Mouse (Mus musculus) heart, embryonic 12.5 days (tissue): ENCODE data around the gene Gm16181. TPM values are rescaled to one million over a fixed set of nuclear protein-coding genes. Genes with fewer than 3 reads are reported as not detected.

ENCODE experiments used
- ATAC-seq: fragments of 200-750 bp; cut with Nextera tagmentation; 2 replicates; pipeline ENCODE4 v1.8.0; 2017; ENCODE audit warnings: moderate TSS enrichment, moderate library complexity; ENCODE audit not compliant: insufficient number of reproducible peaks, low FRiP score
- H3K27ac ChIP-seq: fragments of 300-500 bp; sonication (generic); 2 replicates; pipeline ENCODE4 v1.5.1; 2016; ENCODE audit warnings: mild to moderate bottlenecking, moderate library complexity; ENCODE audit not compliant: poor library complexity, severe bottlenecking
- H3K27me3 ChIP-seq: fragments of 300-500 bp; sonication (generic); replicated peaks from 2 replicates; pipeline ENCODE4 v1.6.1; 2016; ENCODE audit warnings: mild to moderate bottlenecking, moderate library complexity
- H3K36me3 ChIP-seq: fragments of 300-500 bp; sonication (generic); 2 replicates; pipeline ENCODE4 v1.6.1; 2016; ENCODE audit warnings: mild to moderate bottlenecking, moderate library complexity
- H3K4me1 ChIP-seq: fragments of 300-500 bp; sonication (generic); replicated peaks from 2 replicates; pipeline ENCODE4 v1.6.1; 2016; ENCODE audit warnings: mild to moderate bottlenecking
- H3K4me2 ChIP-seq: fragments of 300-500 bp; sonication (generic); 2 replicates; pipeline ENCODE4 v1.6.1; 2016; ENCODE audit warnings: mild to moderate bottlenecking, moderate library complexity
- H3K4me3 ChIP-seq: fragments of 300-500 bp; sonication (generic); 2 replicates; pipeline ENCODE4 v1.5.1; 2016; ENCODE audit warnings: mild to moderate bottlenecking
- H3K9ac ChIP-seq: fragments of 300-500 bp; sonication (generic); 2 replicates; pipeline ENCODE4 v1.6.1; 2016; ENCODE audit warnings: mild to moderate bottlenecking, moderate library complexity
- H3K9me3 ChIP-seq: fragments of 300-500 bp; sonication (generic); replicated peaks from 2 replicates; pipeline ENCODE4 v1.6.1; 2016; ENCODE audit warnings: mild to moderate bottlenecking, moderate library complexity
- WGBS: fragments of 180-500 bp; shearing (Covaris S2); methylation state at CpG from one replicate; pipeline ENCODE4 v1.1.7; 2016; 5-methylcytosine and 5-hydroxymethylcytosine counted together
- polyA plus RNA-seq: library from polyadenylated mRNA; unstranded; fragments of >200 nt; fragmentation: Nextera tagmentation; extraction: Ambion mirVana; gene quantifications from 2 replicates; pipeline ENCODE4 v1.2.1, GENCODE M21; 2016

The Gm16181 gene
- polyA plus RNA-seq, 1 experiment from 2014 or later: not detected

DNA sequence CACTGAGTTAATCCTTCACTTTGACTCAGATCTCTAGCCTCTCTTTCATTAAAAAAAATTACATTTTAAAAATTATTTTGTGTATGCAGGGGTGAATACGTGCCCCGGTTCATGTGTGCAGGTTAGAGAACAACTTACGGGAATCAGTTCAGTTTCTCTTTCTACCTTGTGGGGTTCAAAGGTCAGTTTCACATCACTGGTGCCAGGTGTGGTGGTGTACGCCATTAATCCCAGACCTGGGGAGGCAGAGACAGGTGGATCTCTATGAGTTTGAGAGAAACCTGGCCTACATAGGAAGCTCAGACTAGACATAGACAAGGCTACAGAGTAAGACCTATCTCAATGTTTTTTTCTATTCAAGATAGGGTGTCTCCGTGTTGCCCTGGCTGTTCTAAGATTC, 7.6 kb upstream of the Gm16181 start:
- H3K4me3 ChIP-seq: no peak overlapping the region
- H3K4me1 ChIP-seq: no peaks in the 10 kb centered on the region
- H3K9me3 ChIP-seq: no peaks in the 10 kb centered on the region
- H3K36me3 ChIP-seq: no peaks in the 10 kb centered on the region
- ATAC-seq: no peak
- H3K4me2 ChIP-seq: no peak overlapping the region
- WGBS: 90% methylated on average over 5 of the region's 5 CpGs
- H3K9ac ChIP-seq: no peak overlapping the region
- no peak overlapping the region for H3K27ac ChIP-seq
- 0 out of 2 replicates have a peak, but pooled peaks cover 7% of the 10 kb centered on the region for H3K27me3 ChIP-seq

DNA sequence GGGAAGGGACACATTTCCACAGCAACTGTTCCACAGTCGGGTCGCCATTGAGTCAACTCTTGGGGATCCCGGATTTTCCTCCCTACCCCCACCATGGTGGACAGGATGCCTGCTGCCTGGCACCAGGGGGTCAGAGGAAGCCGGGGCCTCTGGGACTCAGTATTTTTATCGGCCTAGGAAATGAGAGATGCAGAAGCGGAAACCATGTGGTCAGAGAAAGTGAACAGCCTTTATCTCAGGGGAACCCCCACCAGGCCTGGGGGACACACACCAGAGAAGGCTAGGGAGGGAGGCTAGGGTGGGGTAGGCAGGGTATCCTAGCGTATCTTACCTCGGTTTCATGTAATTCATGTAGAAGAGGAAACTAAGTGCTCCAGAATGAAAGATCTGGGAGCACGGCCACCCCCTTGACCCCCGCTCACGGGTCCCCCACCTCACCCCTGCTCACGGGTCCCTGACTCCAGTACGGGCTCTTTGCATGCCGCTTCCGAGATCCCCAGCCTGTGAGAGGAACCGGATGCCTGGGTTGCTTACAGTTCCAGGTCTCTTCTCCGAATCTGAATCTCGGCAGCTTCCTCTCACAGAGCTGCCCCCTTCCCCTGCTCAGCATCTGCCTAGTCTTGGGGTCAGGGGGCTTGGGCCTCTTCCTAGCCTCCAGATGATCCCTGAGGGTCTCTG, 2.0 kb upstream of the Gm16181 start:
- Histone ChIP-seq H3K36me3 (peaks cover 25% of the 10 kb centered on the region), H3K4me3 (no peak overlapping the region), H3K4me2 (no peak overlapping the region), H3K4me1 (peaks cover 21% of the 10 kb centered on the region), H3K9me3 (no peaks in the 10 kb centered on the region), H3K27ac (peak overlapping the region; percentile 69), H3K27me3 (0 out of 2 replicates have a peak, but pooled peaks cover 3% of the 10 kb centered on the region), H3K9ac (no peak overlapping the region)
- 59% methylated on average over 18 of the region's 18 CpGs for WGBS
- peak; percentile 68 for ATAC-seq

DNA sequence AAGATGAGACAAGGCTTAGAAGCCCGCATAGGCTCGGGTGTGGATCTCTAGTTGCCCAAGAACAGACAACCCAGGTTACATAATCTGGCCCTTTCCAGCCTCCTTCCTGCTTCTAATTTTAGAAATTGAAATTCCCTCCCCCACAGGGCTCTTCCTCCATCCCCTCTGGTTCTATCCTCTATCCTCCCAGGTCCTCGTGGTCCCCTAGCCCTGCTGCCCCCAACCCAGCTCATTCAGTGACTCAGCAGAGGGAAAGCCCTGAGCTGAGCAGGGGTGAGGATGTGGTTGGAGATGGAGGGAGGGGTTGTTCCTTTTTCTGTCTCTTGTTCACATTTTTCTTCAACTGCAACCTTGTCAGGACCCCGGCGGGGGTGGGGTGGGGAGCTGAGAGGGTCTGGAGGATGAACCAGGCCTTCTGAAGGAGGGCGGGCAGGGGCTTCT, 1.0 kb upstream of the Gm16181 start:
- WGBS: 57% methylated on average over 6 of the region's 6 CpGs
- peak overlapping the region; percentile 69 for H3K27ac ChIP-seq
- no peak for ATAC-seq

DNA sequence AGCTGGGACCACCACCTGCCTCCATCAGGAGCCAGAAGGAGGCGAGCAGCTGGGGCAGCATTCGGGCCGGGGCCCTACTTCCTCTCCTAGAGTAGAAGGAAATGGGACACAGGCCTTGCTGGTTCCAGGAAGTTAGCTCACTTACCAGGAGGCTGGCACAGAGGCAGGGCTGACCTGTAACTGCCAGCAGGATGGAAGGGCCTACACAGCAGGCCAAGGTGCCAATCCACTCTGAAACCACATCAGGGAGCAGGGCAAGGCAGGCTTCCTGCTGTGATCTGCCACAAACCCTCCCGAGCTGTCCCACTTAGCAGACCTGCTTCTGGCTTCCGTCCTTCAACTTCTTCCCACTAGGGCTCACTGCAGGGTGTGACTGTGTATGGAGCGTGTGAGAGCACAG, 1.7 kb downstream of the Gm16181 start:
- no peak for ATAC-seq
- Histone ChIP-seq H3K27ac (0 out of 2 replicates have a peak overlapping the region, but pooled peaks have one; percentile 16), H3K9me3 (no peaks in the 10 kb centered on the region), H3K36me3 (peaks cover 42% of the 10 kb centered on the region), H3K4me3 (no peak overlapping the region), H3K9ac (0 out of 2 replicates have a peak overlapping the region, but pooled peaks have one; percentile 1), H3K4me2 (no peak overlapping the region), H3K27me3 (no peaks in the 10 kb centered on the region), H3K4me1 (peaks cover 23% of the 10 kb centered on the region)
- WGBS: 61% methylated on average over 6 of the region's 6 CpGs

More for the DNA sequence above, 1.0 kb upstream of the Gm16181 start:
- H3K9me3 ChIP-seq: no peaks in the 10 kb centered on the region
- H3K4me2 ChIP-seq: no peak overlapping the region
- no peak overlapping the region for H3K4me3 ChIP-seq
- H3K27me3 ChIP-seq: no peaks in the 10 kb centered on the region
- H3K9ac ChIP-seq: no peak overlapping the region
- peaks cover 21% of the 10 kb centered on the region for H3K4me1 ChIP-seq
- H3K36me3 ChIP-seq: peaks cover 29% of the 10 kb centered on the region

DNA sequence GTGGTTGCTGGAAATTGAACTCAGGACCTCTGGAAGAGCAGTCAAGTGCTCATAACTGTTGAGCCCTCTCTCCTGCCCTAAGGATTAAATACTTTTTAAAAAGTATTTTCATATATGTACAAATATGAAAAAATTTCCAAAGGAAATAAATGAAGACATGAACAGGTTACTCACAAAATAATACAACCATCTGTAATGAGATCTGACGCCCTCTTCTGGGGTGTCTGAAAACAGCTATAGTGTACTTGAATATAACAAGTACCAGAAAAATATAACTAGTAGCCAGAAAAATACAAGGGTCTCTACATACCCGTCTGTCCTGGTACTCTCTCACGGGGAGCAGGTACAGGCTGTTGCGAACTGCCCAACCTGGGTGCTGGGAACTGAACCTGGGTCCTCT, 4.0 kb downstream of the Gm16181 start:
- Histone ChIP-seq H3K4me1 (peaks cover 19% of the 10 kb centered on the region), H3K36me3 (peaks cover 64% of the 10 kb centered on the region), H3K4me3 (no peak overlapping the region), H3K9ac (no peak overlapping the region), H3K27ac (no peak overlapping the region), H3K4me2 (no peak overlapping the region), H3K9me3 (no peaks in the 10 kb centered on the region), H3K27me3 (no peaks in the 10 kb centered on the region)
- no peak for ATAC-seq
- WGBS: 91% methylated on average over 4 of the region's 4 CpGs

DNA sequence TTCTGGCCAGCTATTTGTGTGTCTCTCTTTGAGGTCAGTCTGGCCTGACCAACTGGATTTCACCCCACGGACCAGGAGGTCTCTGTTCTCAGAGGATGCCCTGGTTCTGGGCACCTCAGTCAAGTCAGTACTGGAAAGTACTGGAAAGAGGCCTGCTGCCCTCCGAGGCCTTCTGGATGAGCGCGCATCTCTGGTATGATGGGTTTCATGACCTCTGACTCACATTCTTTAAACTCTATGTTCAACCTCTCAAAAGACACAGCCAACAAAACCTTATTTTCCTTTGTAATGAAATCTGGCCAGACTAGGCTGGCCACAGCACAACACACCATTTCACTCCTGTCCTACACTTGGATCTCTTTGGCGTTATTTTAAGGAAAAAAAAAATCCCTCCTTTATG, 4.8 kb downstream of the Gm16181 start:
- no peak overlapping the region for H3K4me2 ChIP-seq
- H3K36me3 ChIP-seq: peaks cover 62% of the 10 kb centered on the region
- no peak for ATAC-seq
- peaks cover 11% of the 10 kb centered on the region for H3K4me1 ChIP-seq
- no peak overlapping the region for H3K4me3 ChIP-seq
- H3K9me3 ChIP-seq: no peaks in the 10 kb centered on the region
- H3K9ac ChIP-seq: no peak overlapping the region
- no peaks in the 10 kb centered on the region for H3K27me3 ChIP-seq
- no peak overlapping the region for H3K27ac ChIP-seq
- WGBS: 90% methylated on average over 5 of the region's 5 CpGs

DNA sequence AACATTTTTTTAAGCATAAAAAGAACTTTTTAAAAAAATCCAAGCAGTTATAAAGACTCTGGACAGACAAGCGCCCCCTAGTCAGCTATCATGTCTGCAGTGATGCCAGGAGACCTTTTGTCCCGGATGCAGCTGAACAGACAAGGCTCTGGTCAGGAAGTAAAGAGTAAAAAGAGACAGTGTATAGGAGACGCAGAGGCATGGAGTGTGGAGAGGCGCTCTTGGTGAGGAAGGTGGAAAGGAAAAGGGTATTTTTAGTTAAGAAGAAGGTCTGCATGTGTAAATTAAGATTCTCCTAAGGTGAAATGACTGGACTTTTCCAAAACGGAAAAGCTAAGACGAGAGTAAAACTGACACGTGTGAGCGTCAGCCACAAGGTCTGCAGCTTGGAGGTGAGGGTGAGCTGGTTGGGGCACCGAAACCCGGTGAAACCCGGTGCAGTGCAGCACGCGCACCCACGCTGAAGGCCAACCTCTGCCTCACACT, 6.0 kb downstream of the Gm16181 start:
- Histone ChIP-seq H3K9ac (no peak overlapping the region), H3K9me3 (no peaks in the 10 kb centered on the region), H3K4me1 (peaks cover 10% of the 10 kb centered on the region; the same call in 1 of the 2 replicates), H3K36me3 (peaks cover 66% of the 10 kb centered on the region), H3K27me3 (no peaks in the 10 kb centered on the region), H3K4me3 (no peak overlapping the region), H3K27ac (no peak overlapping the region), H3K4me2 (no peak overlapping the region)
- WGBS: 75% methylated on average over 14 of the region's 14 CpGs
- ATAC-seq: no peak

DNA sequence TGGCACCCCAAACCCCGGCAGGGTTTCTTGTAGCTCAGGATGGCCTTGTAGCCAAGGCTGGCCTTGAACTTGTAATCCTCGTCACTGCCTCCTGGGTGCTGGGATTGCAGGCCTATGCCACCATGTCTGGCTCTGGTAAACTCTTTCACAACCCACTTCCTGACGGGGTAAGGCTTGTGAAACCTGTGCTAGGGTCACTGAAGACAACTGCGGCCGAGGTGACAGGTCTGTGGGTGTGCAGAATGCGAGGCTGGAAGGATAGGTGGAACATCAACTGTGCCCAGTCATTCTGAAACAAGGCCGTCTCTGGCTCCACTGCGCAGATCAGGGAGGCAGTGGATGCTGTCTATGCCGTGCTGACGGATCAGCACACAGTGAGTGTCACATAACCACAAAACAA, 10.4 kb downstream of the Gm16181 start:
- ATAC-seq: no peak
- WGBS: 90% methylated on average over 10 of the region's 10 CpGs
- no peaks in the 10 kb centered on the region for H3K9me3 ChIP-seq
- H3K4me2 ChIP-seq: no peak overlapping the region
- no peaks in the 10 kb centered on the region for H3K27me3 ChIP-seq
- H3K4me3 ChIP-seq: no peak overlapping the region
- H3K27ac ChIP-seq: no peak overlapping the region
- H3K4me1 ChIP-seq: peaks cover 30% of the 10 kb centered on the region
- no peak overlapping the region for H3K9ac ChIP-seq
- peaks cover 50% of the 10 kb centered on the region for H3K36me3 ChIP-seq

DNA sequence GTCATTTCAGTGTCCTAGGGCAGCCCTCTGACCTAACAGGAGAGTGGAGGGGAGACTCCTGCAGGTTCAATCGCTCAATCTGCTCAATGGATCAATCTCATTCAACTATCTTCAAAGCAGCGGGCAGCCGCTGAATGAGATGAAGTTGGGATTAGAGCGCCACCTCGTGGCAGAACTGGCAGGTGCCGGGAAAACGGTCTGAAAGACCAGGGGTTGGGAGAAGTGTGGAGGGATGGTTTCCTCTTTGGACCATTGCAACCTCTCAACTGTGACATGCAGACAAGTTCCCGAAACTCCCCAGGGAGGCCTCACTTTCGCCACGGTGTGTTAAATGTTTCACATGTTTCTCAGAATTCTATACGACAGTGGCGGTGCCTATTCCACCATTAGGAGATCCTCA, 11.4 kb downstream of the Gm16181 start:
- Histone ChIP-seq H3K27ac (no peak overlapping the region), H3K4me3 (no peak overlapping the region), H3K36me3 (peaks cover 45% of the 10 kb centered on the region)

DNA sequence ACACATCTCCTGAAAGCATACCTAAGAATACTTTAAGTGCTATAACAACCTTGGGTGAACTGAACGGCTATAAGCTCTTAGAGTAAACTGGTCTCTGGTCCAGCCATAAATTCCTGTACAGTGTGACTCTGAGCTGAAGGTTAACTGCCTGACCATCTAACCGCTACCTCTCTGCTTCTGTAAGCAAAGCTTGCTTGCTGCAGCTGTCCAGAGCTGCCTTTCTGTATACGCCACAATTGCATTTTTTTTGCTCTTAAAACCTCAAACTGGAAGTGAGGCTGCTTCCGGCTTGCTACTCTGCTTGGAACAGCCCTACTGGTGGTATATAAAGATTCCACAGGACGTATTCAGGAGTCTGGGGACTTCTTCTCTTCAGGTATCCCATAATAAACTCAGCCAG, 12.0 kb downstream of the Gm16181 start:
- 84% methylated on average over 5 of the region's 5 CpGs for WGBS
- no peaks in the 10 kb centered on the region for H3K9me3 ChIP-seq
- no peak overlapping the region for H3K4me3 ChIP-seq
- no peak overlapping the region for H3K4me2 ChIP-seq
- peaks cover 41% of the 10 kb centered on the region for H3K36me3 ChIP-seq
- ATAC-seq: no peak
- peaks cover 31% of the 10 kb centered on the region for H3K4me1 ChIP-seq
- H3K27ac ChIP-seq: peak overlapping the region; percentile 96; the same call in 1 of the 2 replicates
- 0 out of 2 replicates have a peak overlapping the region, but pooled peaks have one; percentile 7 for H3K9ac ChIP-seq
- H3K27me3 ChIP-seq: no peaks in the 10 kb centered on the region

More for the DNA sequence above, 11.4 kb downstream of the Gm16181 start:
- Histone ChIP-seq H3K9me3 (no peaks in the 10 kb centered on the region), H3K27me3 (no peaks in the 10 kb centered on the region), H3K4me1 (peaks cover 31% of the 10 kb centered on the region), H3K9ac (no peak overlapping the region), H3K4me2 (0 out of 2 replicates have a peak overlapping the region, but pooled peaks have one; percentile 2)
- 14% methylated on average over 12 of the region's 12 CpGs for WGBS
- ATAC-seq: no peak

DNA sequence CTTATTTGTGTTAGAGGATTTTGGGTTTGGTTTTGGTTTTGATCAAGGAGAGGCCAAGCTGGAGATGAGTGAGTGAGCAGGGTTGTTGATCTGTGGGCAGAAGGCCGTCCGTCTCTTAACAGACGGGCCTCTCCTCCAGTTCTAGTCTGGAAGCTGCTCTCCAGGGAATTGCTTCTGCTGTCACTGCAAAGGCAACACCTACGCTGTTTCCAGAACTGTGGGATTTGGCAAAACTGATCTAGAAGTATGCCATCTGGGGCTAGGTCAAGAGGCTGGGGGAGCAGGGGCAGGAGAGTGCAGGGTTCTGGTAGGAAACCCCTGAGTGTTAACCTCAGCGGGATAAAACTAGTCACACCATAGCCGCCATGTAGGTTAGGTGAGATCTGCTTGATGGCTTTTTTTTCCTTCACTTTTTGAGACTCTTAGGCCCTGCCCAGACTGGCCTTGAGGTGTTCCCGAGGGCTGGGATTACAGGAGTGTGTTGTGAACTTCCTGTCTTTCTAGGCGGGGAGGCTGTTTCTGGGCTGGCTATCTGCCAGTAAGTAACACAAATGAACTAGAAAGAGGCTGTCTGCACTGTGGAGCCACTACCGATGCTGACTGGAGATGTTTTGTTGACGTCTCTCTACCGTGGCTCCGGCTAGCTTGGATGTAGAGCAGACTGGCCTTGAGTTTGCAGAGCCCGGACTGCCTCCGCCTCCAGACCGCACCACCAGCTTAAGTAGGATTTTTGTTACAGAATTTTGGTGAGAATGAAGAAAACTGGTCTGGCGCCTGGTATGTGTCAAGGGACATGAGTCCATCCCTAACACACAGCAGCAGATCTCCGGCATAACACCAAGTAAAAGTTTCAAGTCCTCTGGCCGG, 12.7 kb downstream of the Gm16181 start, which contains the start of gene Atp6v1g2:
TSS of gene Atp6v1g2 (plus strand) at position 547 of the 867 bp plus-strand sequence.
- WGBS: 62% methylated on average over 18 of the region's 18 CpGs
- Histone ChIP-seq H3K4me1 (peaks cover 31% of the 10 kb centered on the region), H3K9me3 (no peaks in the 10 kb centered on the region), H3K9ac (peak within 1 kb of the TSS; percentile 96), H3K4me3 (peak within 1 kb of the TSS; percentile 70), H3K27ac (peak within 1 kb of the TSS; percentile 96), H3K36me3 (peaks cover 34% of the 10 kb centered on the region), H3K27me3 (no peaks in the 10 kb centered on the region), H3K4me2 (peak within 1 kb of the TSS; percentile 89)
- no peak for ATAC-seq
